Mouse (Mus musculus): Measurements from ENCODE around the gene Ndufaf2.
A peak's percentile ranks its signal among the peaks of the same experiment; 100 is the strongest.

Gene Ndufaf2

GRCm38 (mm10) chr13:108086036-108086435 lies 72.4 kb downstream of the Ndufaf2 start:
- no peak for DNase-seq (ENCODE audit: low spot score)

GRCm38 (mm10) chr13:108084086-108084485 lies 74.3 kb downstream of the Ndufaf2 start:
- DNase-seq (ENCODE audit: low spot score): no peak

DNA sequence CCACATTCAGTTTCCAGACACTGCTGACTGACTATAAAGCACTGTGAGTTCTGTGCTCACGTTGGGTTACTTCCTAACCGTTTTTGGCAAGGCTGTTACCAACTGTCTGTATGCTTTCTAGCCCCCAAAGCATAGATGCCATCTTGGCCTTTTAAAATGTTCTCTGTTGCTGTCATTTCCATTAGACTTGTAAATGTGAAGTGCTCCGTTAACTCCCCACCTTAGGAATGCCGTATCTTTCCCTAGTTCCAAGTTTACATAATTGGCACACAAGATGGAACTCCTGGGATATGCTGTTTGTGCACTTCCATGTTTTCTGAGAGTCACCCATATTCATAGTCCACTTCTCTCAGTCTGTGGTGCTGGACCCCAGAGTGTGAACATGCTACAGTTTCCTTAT lies 80.5 kb downstream of the Ndufaf2 start:
- no peak for DNase-seq (ENCODE audit: low spot score)

DNA sequence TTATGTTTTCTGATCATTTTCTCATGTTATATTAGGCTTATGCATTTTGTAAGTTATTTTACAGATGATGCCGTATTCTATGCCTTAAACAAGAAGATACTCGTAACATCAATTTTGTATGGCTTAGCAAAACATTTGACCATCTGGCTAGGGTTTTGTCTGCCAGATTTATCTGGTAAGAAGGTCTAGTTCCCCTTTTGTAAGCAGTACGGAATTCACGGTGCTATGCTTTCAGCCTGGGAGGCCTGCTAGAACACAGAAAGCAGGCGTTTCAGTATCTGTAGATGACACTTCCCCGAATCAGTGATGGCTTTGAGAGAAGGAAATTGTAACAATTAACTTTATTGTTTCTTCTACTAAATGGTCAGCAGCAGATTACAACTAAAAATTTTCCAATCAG lies 80.9 kb downstream of the Ndufaf2 start:
- DNase-seq (ENCODE audit: low spot score): no peak

DNA sequence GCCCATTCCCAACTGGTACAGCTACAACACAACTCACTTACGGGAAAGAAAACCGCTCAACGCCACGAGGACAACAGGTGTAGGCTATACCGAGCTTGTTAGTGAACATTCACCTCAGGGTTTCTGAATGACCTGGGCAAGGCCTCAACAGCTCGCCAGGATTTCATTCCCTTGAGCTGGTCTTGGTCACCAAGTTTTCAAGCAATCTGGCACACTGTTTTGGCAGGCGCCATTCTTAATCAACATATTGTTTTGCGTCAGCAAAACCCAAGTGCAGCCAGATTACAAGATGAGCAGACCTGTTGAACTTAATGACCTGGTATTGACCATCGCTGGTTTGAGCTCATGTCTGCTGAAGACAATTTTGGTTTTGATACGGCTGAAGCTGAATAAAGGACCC lies 88.3 kb downstream of the Ndufaf2 start:
- DNase-seq (ENCODE audit: low spot score): no peak

DNA sequence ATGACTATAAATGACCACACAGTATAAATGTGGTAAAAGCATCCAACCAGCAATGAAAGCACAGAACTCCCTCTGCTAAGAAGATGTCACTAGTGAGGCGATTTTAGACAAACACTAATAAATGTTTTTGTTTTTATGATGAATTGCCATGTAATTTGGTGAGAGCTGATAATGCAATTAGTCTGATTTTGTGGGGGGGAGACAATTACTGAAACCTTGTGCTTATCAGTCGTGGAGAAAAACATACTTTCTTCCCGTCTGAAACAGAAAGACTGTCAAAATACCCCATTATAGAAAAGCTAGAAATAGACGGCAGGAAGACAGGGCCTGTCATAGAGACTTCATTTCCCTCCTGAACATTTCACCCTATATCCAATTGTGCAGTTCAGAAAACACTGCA lies 89.3 kb downstream of the Ndufaf2 start:
- DNase-seq (ENCODE audit: low spot score): no peak

DNA sequence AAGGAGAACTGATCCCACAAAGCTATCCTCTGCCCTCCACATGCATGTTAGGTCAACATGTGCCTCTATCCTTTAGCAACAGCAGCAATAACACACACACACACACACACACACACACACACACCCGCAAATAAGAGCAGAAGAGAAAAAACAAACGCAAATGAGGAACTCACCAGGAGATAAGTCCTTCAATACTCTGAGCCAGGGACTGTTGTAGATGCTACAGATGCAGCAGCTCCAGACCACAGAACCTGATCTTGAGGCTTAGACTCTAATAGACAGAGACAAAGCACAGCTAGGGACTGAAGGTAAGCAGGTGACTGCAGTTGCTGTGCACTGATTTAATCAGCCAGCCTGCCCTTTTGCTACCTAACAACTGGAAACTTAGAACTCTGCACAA lies 92.4 kb downstream of the Ndufaf2 start:
- DNase-seq (ENCODE audit: low spot score): no peak

GRCm38 (mm10) chr13:108064331-108064730 lies 94.1 kb downstream of the Ndufaf2 start:
- DNase-seq (ENCODE audit: low spot score): no peak

GRCm38 (mm10) chr13:108063374-108064134 lies 94.9 kb downstream of the Ndufaf2 start:
- no peak for DNase-seq (ENCODE audit: low spot score)

- DNase-seq (ENCODE audit: low spot score): no peak
Observed at GRCm38 (mm10) chr13:108062900-108063299, 95.5 kb downstream of the Ndufaf2 start.

DNA sequence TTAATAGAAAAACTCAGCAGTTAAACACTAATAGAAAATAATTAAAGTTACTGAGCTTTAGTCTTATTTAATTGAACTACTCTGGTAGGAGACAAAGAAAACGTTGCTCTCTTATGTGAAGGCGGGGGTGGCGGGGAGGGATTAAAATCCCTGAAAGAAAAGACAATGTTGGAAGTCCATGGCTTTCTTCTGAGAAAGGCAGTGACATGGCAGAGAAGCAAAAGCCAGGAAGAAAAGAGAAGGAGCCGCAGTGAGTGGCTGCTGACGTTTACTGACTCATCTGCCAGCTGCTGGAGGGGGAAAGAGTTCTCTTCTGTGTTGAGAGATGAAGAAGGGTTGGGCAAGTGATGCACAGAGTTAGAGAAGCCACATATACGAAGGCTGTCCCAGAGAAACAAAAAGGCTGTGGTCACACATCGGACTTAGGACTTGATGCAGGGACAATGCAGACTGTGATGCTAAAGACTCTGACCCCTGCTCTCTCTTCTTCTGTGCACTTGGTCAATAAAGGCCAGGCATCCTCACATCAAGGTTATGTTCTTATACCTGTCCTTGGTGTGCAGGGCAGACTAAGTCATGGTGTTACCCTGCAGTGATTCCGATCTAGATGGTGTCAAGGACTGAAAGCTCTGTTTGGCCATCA lies 97.4 kb downstream of the Ndufaf2 start:
- DNase-seq (ENCODE audit: low spot score): no peak

- no peak for DNase-seq (ENCODE audit: low spot score)
Observed at GRCm38 (mm10) chr13:108060286-108060885, 98.0 kb downstream of the Ndufaf2 start.

DNA sequence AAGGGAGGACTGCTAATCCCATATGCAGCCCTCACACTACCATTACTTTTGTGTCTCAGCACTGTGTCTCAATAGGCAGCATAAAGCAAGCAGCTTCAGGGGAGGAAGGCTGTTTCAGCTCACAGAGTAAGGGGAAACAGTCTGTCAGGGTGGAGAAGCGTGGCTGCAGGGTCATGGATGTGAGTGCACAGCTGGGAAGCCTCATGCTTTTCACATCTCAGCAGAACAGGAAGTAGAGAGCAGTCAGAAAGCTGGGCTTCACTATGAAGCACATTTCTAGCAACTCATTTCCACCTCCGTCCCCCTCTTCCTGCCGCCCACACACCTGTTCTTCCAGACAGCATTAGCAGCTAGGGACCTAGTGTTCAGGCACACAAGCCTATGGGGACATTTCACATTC lies 101.5 kb downstream of the Ndufaf2 start:
- DNase-seq (ENCODE audit: low spot score): no peak

DNA sequence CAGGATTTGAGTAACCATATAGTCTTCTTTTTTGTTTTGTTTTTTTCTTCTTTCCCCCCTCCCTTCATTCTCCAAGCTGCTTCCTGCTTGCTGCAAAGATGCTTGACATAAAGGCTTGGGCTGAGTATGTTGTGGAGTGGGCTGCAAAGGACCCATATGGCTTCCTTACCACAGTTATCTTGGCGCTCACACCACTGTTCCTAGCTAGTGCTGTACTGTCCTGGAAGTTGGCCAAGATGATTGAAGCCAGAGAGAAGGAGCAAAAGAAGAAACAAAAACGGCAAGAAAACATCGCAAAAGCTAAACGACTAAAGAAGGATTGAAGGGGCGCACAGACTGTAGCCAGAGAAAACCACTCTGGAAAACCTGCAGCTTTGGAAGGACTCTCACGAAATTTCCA lies 111.1 kb downstream of the Ndufaf2 start:
- DNase-seq (ENCODE audit: low spot score): peak; percentile 20

DNA sequence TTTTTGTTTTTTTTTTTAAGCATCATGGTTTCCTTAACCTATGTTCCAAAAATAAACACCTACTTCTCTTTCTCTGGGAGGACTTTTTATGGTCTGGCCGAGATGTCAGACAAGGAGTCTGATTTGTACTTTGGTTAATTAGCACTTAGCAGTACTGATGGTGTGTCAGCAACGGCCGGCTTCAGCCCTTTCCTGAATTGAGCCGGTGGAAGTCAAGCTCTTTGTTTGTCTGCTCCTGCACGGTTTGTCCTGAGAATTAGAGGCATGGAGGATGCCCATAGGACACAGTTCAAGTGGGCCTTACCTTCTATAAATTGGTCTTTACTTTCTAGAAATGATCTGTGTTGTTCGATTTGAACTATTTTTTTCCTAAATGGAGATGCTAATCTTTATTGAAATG lies 111.5 kb downstream of the Ndufaf2 start:
- DNase-seq (ENCODE audit: low spot score): no peak

- no peak for DNase-seq (ENCODE audit: low spot score)
Observed at GRCm38 (mm10) chr13:108046071-108046470, 112.4 kb downstream of the Ndufaf2 start.

GRCm38 (mm10) chr13:108045646-108046045 lies 112.8 kb downstream of the Ndufaf2 start:
- DNase-seq (ENCODE audit: low spot score): no peak

- DNase-seq (ENCODE audit: low spot score): peak; percentile 81
Observed at GRCm38 (mm10) chr13:108044222-108044941, 114.0 kb downstream of the Ndufaf2 start, which contains the start of gene Smim15. TSS of gene Smim15 (plus strand) at chr13:108044446.

DNA sequence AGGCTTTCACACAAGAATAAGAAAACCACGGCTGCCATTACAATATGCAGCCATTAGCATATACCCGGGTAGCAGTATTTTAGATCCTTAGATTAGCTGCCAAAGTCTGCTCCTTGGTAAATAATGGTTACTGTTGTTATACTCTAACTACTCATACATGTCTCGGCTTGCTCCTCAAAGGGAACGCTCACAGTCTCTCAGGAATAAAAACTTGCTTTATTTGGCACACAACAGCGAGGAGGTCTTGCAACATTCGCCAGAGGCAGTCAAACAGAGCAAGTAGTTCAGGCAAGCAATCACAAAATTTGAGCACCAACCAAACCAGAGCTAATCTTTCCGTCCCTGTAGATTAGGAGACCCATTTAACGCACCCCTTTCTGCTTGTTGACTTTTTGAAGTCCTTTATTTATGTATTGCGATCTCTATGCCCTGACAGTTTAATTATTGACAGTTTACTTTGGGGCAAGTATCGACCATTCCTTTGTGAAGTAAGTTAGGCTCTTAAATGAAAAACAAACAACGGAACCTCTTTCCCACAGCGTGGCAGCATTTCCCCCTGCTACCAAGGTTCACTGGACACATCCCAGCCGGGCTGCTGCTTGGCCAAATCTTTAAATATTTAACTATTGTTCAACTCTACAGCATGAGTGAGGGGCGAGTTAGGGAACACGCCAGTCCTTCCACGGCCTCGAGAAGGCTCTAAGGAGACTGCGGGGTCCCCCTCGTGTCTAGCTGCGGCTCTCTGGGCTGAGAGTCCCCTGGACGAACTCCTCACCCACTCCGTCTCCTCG lies 114.8 kb downstream of the Ndufaf2 start:
- DNase-seq (ENCODE audit: low spot score): peak; percentile 84

DNA sequence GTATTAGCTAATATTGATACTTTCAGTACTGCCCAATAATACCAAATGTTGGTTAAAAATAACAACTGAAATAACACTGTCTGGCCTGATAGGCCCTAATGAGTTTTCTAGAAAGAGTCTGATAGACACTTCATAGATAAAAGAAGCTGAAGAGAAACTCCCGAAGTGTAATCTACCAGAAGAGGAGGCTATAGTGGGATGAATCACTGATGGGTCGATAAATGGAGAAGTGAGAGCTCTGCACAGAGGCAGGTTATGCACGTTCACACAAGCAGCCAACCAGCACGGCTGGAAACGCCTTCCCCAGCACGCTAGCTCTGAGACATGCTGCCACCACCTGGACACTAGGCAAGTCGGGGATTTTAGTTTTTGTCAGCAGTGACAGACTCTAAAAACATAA lies 117.1 kb downstream of the Ndufaf2 start:
- peak; percentile 67 for DNase-seq (ENCODE audit: low spot score)

DNA sequence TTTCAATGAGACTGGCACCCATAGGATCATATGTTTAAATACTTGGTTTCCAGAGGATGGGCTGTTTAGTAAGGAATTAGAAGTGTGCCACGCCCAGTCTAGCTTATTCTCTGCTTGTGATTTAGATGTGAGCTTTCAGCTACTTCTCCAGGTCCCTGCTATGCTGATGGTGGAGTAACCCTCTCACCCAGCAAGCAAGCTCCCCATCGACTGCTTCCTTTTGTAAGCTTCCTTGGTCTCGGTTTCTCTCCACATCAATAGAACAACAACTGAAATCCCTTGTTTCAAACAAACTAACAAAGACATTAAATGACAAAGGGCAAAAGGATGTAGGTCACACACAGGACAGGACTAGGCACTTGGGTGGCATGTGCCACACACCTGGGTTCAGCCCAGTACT lies 118.0 kb downstream of the Ndufaf2 start:
- DNase-seq (ENCODE audit: low spot score): no peak

DNA sequence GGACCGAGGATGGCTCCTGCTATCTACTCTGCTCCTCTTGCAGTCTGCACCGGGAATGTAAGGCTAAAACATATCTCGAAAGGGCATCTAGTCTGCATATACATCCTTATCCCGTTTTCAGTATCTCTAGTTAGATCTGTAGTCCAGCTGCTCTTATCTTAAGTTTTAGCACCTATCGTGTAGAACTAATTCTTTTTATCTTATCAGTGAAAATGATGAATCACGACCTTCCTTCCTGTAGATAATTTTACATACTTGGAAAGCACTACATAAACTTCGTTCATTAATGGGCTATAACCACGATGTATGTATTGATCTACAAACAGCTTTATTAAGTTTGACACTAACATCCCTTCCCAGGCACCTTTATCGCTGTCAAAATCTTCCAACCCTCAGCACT lies 118.5 kb downstream of the Ndufaf2 start:
- DNase-seq (ENCODE audit: low spot score): no peak

Data from adipocyte (in vitro differentiated cells).